Mouse (Mus musculus) liver, embryonic 16.5 days (tissue): ENCODE data around the gene Cog2. TPM values are rescaled to one million over a fixed set of nuclear protein-coding genes. Genes with fewer than 3 reads are reported as not detected.

Experiments used
- ATAC-seq: fragments of 200-750 bp; cut with Nextera tagmentation; 2 replicates; pipeline ENCODE4 v1.8.0; 2017; ENCODE audit warnings: low read depth, mild to moderate bottlenecking, moderate number of reproducible peaks, moderate library complexity
- H3K27ac ChIP-seq: fragments of 300-500 bp; sonication (generic); 2 replicates; pipeline ENCODE4 v1.5.1; 2014; ENCODE audit warnings: mild to moderate bottlenecking, low read length
- H3K27me3 ChIP-seq: fragments of 300-500 bp; sonication (generic); 2 replicates; pipeline ENCODE4 v1.6.1; 2014; ENCODE audit warnings: low read depth, low read length, mixed read lengths; ENCODE audit not compliant: control insufficient read depth, insufficient read depth
- H3K36me3 ChIP-seq: fragments of 300-500 bp; sonication (generic); 2 replicates; pipeline ENCODE4 v1.6.1; 2014; ENCODE audit warnings: mild to moderate bottlenecking; ENCODE audit not compliant: control insufficient read depth, insufficient read depth
- H3K4me1 ChIP-seq: fragments of 300-500 bp; sonication (generic); 2 replicates; pipeline ENCODE4 v1.6.1; 2014; ENCODE audit warnings: low read depth, low read length, mixed read lengths; ENCODE audit not compliant: control insufficient read depth
- H3K4me2 ChIP-seq: fragments of 300-500 bp; sonication (generic); 2 replicates; pipeline ENCODE4 v1.6.1; 2014; ENCODE audit warnings: low read depth, low read length, mixed read lengths
- H3K4me3 ChIP-seq: fragments of 300-500 bp; sonication (generic); 2 replicates; pipeline ENCODE4 v1.5.1; 2014; ENCODE audit warnings: low read depth, mild to moderate bottlenecking, low read length
- H3K9ac ChIP-seq: fragments of 300-500 bp; sonication (generic); 2 replicates; pipeline ENCODE4 v1.6.1; 2014; ENCODE audit warnings: low read depth, low read length
- H3K9me3 ChIP-seq: fragments of 300-500 bp; sonication (generic); replicated peaks from 2 replicates; pipeline ENCODE4 v1.6.1; 2016; ENCODE audit warnings: low read length; ENCODE audit not compliant: control insufficient read depth
- WGBS: fragments of 180-500 bp; shearing (Covaris S2); extraction: QIAGEN DNeasy Blood & Tissue Kit; methylation state at CpG from one replicate; pipeline ENCODE4 v1.1.7; 2014; ENCODE audit not compliant: insufficient replicate concordance; 5-methylcytosine and 5-hydroxymethylcytosine counted together
- polyA plus RNA-seq: library from polyadenylated mRNA; unstranded; fragments of >200 nt; fragmentation: Nextera tagmentation; extraction: Ambion mirVana; gene quantifications from 2 replicates; pipeline ENCODE4 v1.2.1, GENCODE M21; 2015

The Cog2 gene
- 15.8 and 17.3 TPM in 2 replicates for polyA plus RNA-seq

- no peaks in the 10 kb centered on the region for H3K9me3 ChIP-seq
- peak within 1 kb of the TSS; percentile 49; the same call in 1 of the 2 replicates for H3K27ac ChIP-seq
- peak within 1 kb of the TSS; percentile 77 for H3K4me2 ChIP-seq
- no peaks in the 10 kb centered on the region for H3K36me3 ChIP-seq
- 10% methylated on average over 50 of the region's 50 CpGs for WGBS
- H3K4me1 ChIP-seq: peaks cover 13% of the 10 kb centered on the region
- H3K4me3 ChIP-seq: peak within 1 kb of the TSS; percentile 91
- H3K27me3 ChIP-seq: no peaks in the 10 kb centered on the region
- peak; percentile 97 for ATAC-seq
- peak within 1 kb of the TSS; percentile 82 for H3K9ac ChIP-seq
Measured at GRCm38 (mm10) chr8:124520249-124521080, at the start of gene Cog2. Gene Cog2 (plus strand): TSS chr8:124520767.

- H3K27ac ChIP-seq: no peak overlapping the region
- 65% methylated on average over 5 of the region's 5 CpGs for WGBS
- no peak overlapping the region for H3K9ac ChIP-seq
- H3K4me1 ChIP-seq: no peaks in the 10 kb centered on the region
- H3K4me2 ChIP-seq: no peak overlapping the region
- H3K36me3 ChIP-seq: no peaks in the 10 kb centered on the region
- H3K27me3 ChIP-seq: no peaks in the 10 kb centered on the region
- no peak overlapping the region for H3K4me3 ChIP-seq
- no peaks in the 10 kb centered on the region for H3K9me3 ChIP-seq
- ATAC-seq: no peak
Measured at GRCm38 (mm10) chr8:124475690-124476089, 44.9 kb upstream of the Cog2 start.

- Histone ChIP-seq H3K9me3 (no peaks in the 10 kb centered on the region), H3K36me3 (no peaks in the 10 kb centered on the region), H3K4me2 (no peak overlapping the region), H3K27me3 (no peaks in the 10 kb centered on the region), H3K4me3 (no peak overlapping the region), H3K4me1 (no peaks in the 10 kb centered on the region), H3K27ac (no peak overlapping the region), H3K9ac (no peak overlapping the region)
- WGBS: 68% methylated on average over 9 of the region's 9 CpGs
- ATAC-seq: no peak
Measured at GRCm38 (mm10) chr8:124476701-124477100, 43.9 kb upstream of the Cog2 start.

- H3K27ac ChIP-seq: no peak overlapping the region
- no peak overlapping the region for H3K4me2 ChIP-seq
- H3K4me1 ChIP-seq: no peaks in the 10 kb centered on the region
- 52% methylated on average over 3 of the region's 3 CpGs for WGBS
- no peak overlapping the region for H3K9ac ChIP-seq
- no peak overlapping the region for H3K4me3 ChIP-seq
- no peak for ATAC-seq
- no peaks in the 10 kb centered on the region for H3K36me3 ChIP-seq
- H3K27me3 ChIP-seq: no peaks in the 10 kb centered on the region
- no peaks in the 10 kb centered on the region for H3K9me3 ChIP-seq
Measured at GRCm38 (mm10) chr8:124479251-124479650, 41.3 kb upstream of the Cog2 start.

- Histone ChIP-seq H3K4me1 (no peaks in the 10 kb centered on the region), H3K4me2 (no peak overlapping the region), H3K36me3 (no peaks in the 10 kb centered on the region), H3K9me3 (no peaks in the 10 kb centered on the region), H3K4me3 (no peak overlapping the region), H3K27ac (no peak overlapping the region), H3K27me3 (no peaks in the 10 kb centered on the region), H3K9ac (no peak overlapping the region)
- ATAC-seq: no peak
- WGBS: 60% methylated on average over 8 of the region's 8 CpGs
Measured at GRCm38 (mm10) chr8:124480321-124480720, 40.2 kb upstream of the Cog2 start.

- 75% methylated on average over 2 of the region's 2 CpGs for WGBS
- H3K27ac ChIP-seq: no peak overlapping the region
- H3K4me2 ChIP-seq: no peak overlapping the region
- H3K4me1 ChIP-seq: no peaks in the 10 kb centered on the region
- no peaks in the 10 kb centered on the region for H3K27me3 ChIP-seq
- H3K4me3 ChIP-seq: no peak overlapping the region
- H3K9me3 ChIP-seq: no peaks in the 10 kb centered on the region
- no peak overlapping the region for H3K9ac ChIP-seq
- H3K36me3 ChIP-seq: no peaks in the 10 kb centered on the region
- ATAC-seq: no peak
Measured at GRCm38 (mm10) chr8:124482790-124483189, 37.8 kb upstream of the Cog2 start.

- H3K9me3 ChIP-seq: no peaks in the 10 kb centered on the region
- no peak overlapping the region for H3K4me3 ChIP-seq
- 51% methylated on average over 7 of the region's 7 CpGs for WGBS
- no peaks in the 10 kb centered on the region for H3K36me3 ChIP-seq
- H3K27ac ChIP-seq: no peak overlapping the region
- H3K4me1 ChIP-seq: no peaks in the 10 kb centered on the region
- no peak overlapping the region for H3K4me2 ChIP-seq
- no peaks in the 10 kb centered on the region for H3K27me3 ChIP-seq
- ATAC-seq: no peak
- H3K9ac ChIP-seq: no peak overlapping the region
Measured at GRCm38 (mm10) chr8:124483356-124484115, 37.0 kb upstream of the Cog2 start.

- Histone ChIP-seq H3K9me3 (no peaks in the 10 kb centered on the region), H3K9ac (no peak overlapping the region), H3K4me1 (no peaks in the 10 kb centered on the region), H3K4me3 (no peak overlapping the region), H3K4me2 (no peak overlapping the region), H3K36me3 (no peaks in the 10 kb centered on the region), H3K27me3 (no peaks in the 10 kb centered on the region), H3K27ac (no peak overlapping the region)
- no peak for ATAC-seq
- WGBS: 71% methylated on average over 6 of the region's 6 CpGs
Measured at GRCm38 (mm10) chr8:124489311-124489710, 31.3 kb upstream of the Cog2 start.

- no peak overlapping the region for H3K27ac ChIP-seq
- H3K9ac ChIP-seq: no peak overlapping the region
- no peak overlapping the region for H3K4me2 ChIP-seq
- no peaks in the 10 kb centered on the region for H3K9me3 ChIP-seq
- 75% methylated on average over 6 of the region's 6 CpGs for WGBS
- ATAC-seq: no peak
- no peak overlapping the region for H3K4me3 ChIP-seq
- no peaks in the 10 kb centered on the region for H3K4me1 ChIP-seq
- no peaks in the 10 kb centered on the region for H3K36me3 ChIP-seq
- no peaks in the 10 kb centered on the region for H3K27me3 ChIP-seq
Measured at GRCm38 (mm10) chr8:124489786-124490185, 30.8 kb upstream of the Cog2 start.
